Mouse (Mus musculus) spleen, postnatal 10 days (tissue): ENCODE results near the gene Ins2.

Experiments
- DNase-seq, 2 experiments: peaks; one replicate each; pipeline ENCODE4 v3.0.0; 2021 to 2022; ENCODE audit warnings: low spot score in 2 of 2

Ins2 gene

GRCm38 (mm10) chr7:142743281-142743680, at the start of gene Ins2:
Ins2 (minus strand) TSS chr7:142743381.
- DNase-seq: no peak

- no peak for DNase-seq
Observed at GRCm38 (mm10) chr7:142792650-142793275, 49.6 kb upstream of the Ins2 start.

DNA sequence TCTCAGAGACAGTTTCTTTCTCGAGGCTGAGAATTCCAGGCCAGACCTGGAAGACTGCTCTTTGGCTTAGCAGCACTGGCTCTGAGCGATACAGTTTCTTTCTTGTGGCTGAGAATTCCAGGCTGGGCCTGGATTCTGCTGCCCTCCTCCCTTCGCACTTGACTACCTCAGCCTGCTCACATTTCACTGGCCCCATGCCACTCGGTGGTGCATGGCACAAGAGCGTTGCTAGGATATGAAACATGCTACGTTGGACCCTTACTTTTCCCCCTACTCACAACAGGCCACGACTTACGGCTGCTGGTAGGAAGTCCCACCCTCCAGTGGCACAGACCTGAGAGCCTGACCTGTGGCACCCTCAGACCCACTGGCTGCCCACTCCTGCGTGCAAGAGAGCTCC, 46.5 kb upstream of the Ins2 start:
- no peak for DNase-seq

DNA sequence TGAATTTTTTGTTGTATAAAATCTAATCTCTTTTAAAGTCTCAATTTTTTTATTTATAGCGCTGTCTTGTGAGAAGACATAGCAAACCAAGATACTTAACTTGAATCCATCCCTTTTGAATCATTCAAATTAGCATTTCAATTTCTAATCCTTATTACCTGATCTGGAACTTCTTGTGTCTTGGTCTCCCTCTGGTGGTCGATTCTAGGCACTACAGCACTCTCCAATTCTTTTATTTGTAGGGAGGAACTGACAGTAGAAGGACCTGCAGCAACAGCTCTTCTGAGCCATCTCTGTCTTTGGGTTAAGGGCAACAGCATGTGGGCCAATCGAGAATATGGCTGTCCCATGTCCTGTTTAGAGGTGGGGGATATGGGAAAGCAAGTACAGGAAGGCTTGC, 5.4 kb downstream of the Ins2 start:
- peak in 1 of 2 experiments; percentile 34 for DNase-seq

DNA sequence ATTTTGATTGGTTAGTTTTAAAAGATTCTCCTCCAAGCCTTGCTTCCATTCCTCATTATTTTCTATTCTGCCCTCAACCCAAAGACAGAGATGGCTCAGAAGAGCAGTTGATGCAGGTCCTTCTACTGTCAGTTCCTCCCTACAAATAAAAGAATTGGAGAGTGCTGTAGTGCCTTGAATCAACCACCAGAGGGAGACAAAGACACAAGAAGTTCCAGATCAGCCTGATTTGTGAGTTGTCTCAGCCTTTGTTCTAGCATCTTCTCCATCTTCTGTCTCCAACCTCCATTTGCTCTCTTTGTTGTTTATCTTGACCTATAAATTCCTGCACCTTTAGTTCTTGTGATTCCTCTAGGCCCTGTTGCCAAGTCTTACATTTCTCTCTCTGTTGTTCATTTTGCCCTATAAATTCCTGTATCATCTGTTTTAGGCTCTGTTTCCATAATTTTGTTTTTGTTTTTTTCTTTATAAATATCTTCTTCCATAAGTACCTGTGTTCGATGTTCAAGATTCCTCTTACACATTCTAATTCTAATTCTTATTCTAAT, 6.2 kb downstream of the Ins2 start:
- peak in 1 of 2 experiments; percentile 39 for DNase-seq

DNA sequence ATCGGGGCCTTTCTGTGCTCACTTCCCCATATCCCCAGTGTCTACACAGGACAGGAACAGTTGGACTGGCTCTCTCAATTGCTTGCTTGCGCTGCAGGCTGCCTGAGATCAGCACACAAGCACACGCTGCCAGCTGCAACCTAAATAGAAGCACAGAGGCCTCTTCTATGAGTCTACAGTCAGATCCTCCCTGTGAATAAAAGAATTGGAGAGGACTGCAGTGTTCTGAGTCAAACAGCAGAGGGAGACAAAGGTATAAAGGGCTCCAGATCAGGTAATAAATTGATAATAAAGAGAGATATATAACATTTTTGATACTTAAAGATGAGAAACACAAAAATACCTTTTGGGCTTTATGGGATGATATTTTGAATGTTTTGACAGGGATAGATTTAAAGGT, 17.2 kb downstream of the Ins2 start:
- DNase-seq: no peak

DNA sequence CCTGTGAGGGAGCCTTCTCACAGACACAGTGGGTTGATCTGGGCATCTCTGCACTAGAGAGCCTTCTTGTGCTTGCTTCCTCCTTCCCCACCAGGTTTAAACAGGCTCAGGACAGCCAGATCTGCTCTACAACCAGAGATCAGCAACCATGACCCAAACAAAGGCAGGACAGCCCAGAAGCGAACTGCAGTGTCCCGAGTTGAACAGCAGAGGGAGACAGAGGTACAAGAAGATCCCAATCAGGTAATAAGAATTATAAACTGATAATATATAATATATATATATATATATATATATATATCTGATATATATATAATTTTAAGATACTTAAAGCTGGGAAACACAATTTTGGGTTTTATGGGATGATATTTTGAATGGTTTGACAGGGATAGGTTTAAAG, 22.5 kb downstream of the Ins2 start:
- peak in 1 of 2 experiments; percentile 44 for DNase-seq

- peak in 1 of 2 experiments; percentile 41 for DNase-seq
Observed at GRCm38 (mm10) chr7:142714783-142715498, 28.2 kb downstream of the Ins2 start.

DNA sequence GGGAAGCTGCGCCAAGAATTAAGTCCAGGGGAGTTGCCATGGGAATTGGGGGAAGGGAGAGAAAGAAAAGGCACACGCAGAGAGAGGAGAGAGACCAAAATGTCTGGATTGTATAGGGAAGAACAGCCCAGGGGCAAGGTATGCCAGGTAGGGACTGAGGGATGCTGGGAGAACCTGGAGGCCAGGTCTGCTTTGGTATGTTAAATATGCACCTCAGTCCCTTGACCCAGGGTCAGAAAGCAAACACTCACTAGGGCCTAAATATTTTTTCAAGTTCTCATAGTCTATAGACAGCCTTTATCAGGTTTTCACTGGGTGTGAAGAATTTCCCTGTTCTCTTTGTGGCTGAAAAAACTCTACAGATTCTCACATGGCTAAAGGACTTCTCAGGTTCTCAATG, 36.3 kb downstream of the Ins2 start:
- no peak for DNase-seq

DNA sequence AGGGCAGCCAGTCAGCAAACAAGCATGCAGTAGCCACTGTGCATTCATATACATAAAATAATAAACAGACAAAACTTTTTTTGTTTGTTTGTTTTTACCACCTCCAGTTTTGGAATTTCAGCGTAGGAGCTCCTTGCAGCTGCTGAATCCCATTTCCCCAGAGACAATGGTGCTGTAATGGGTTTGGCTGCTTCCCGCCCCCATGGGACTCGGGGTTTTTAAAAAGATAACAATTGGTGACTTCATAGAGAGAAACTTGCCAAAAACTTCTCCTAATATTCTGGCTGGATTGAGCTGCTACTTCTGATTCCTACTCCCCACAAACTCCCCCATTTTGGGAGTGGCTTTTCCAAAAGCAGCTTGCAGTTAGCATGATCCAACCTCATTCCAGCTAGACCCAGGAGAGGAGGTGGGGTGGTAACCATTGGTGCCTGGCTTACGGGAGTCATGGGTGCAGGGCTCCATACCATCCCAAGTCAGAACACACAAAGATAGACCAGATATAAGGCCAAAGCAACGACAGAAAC, 43.8 kb downstream of the Ins2 start:
- DNase-seq: no peak

DNA sequence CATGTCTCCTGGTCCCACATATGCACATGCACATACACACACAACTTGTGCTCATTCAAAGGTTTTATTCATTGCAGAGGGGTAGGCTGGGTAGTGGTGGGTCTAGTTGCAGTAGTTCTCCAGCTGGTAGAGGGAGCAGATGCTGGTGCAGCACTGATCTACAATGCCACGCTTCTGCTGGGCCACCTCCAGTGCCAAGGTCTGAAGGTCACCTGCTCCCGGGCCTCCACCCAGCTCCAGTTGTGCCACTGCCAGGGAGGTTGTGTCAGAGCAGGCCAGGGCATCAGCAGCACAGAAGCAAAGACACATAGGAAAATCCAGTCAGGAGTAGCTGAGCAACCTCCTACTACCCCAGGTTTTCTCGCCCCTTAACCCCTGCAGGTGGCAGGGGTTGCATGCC, 64.6 kb downstream of the Ins2 start:
- no peak for DNase-seq

- DNase-seq: peak in 1 of 2 experiments; percentile 57
Observed at GRCm38 (mm10) chr7:142675644-142676043, 67.5 kb downstream of the Ins2 start.

DNA sequence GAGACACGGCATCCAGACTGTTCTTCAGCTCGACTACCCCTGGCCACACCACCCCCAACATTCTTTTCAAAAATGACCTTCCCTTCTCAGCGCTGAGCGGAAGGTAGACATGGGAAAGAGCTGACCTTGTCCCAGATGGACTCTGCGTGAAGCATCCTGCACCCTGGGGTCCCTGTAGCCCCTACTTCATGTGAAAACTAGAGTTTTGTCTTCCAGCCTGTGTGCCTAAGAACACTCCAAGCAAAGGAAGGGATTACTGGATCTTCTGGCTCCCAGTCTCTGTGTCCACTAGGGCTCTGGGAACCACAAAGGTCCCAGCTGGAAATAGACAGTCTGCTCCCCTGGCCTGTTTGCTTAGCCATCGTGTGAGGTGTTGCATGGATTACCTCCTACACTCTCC, 68.0 kb downstream of the Ins2 start:
- DNase-seq: no peak

DNA sequence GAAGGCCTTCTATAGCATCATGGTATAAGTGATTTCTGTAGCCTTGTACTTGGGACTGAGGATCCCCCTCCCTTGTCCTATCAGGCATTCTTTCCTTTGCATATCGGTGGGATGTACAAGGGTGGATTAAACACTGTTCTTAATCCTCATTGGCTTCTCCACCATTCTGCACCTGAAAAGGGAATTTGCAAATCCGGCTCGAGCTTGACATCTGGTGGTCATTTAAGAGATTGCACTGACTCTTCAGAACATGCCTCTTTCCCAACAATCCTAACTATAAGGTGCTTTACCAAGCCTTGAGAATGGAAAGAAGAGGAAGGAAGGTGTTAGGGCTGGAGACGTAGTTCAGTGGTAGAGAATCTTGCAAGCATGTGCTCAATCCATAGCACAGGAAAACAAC, 71.1 kb downstream of the Ins2 start:
- no peak for DNase-seq

- no peak for DNase-seq
Observed at GRCm38 (mm10) chr7:142671067-142671466, 72.1 kb downstream of the Ins2 start.

DNA sequence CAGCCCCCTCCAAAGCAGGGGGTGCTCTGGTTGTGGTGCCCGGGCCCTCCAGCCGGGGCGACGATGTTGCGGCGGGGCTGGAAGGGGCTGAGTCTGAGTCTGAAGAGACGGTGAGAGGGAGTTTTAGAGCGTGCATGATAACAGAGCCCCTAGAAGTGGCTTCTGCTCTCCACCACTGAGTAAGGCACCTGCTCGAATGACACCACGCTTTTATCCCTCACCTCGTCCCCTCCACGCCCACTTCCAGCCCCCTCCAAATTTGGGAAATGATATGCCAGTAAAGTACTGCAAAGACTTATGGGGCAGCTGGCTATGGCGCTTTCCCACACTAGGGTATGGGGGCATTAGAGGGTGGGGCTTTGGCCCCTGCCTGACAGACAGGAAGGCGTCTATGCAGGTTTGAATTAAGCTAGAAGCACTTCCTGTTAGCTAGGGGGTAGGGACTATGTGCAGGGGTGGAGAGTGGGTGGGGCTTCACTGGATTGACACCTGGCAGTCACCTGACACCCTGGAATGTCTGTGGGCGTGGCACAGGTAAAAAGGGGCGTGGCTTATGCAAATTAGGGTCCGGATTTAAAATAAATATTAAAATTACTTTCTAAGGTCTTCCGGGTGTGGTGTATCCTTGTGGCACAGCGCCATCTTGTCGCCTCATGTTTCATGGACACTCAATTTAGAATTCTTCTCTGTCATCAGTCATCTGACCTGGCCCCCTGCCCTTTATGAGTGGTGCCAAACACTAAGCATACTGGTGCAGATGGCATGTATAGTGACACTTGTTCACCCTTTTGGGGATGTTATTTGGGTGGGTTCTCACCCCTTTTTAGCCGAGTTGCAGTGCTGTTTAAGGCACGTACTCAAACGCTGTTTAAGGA, 73.2 kb downstream of the Ins2 start, which contains the start of gene Gm49394:
Gene Gm49394, minus strand, starts transcription at position 192 of the 875 bp plus-strand sequence.
- no peak for DNase-seq

- DNase-seq: no peak
Observed at GRCm38 (mm10) chr7:142668328-142668727, 74.9 kb downstream of the Ins2 start.

DNA sequence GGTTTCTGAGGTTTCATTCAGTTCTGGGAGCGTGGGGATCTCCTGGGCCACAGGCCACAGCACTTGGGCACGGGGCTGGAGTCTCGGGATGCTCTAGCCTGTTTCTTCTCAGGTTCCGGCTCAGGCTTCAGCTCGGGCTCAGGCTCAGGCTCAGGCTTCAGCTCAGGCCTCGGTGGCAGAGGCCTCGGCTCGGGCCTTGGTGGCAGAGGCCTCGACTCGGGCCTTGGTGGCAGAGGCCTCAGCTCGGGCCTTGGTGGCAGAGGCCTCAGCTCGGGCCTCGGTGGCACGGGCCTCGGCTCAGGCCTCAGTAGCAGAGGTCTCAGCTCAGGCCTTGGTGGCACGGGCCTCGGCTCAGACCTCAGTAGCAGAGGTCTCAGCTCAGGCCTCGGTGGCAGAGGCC, 75.7 kb downstream of the Ins2 start:
- no peak for DNase-seq

- DNase-seq: no peak
Observed at GRCm38 (mm10) chr7:142666659-142667058, 76.5 kb downstream of the Ins2 start, which contains the start of gene Igf2. Igf2 (minus strand) TSS chr7:142666816.

GRCm38 (mm10) chr7:142666109-142666508, 77.1 kb downstream of the Ins2 start:
- no peak for DNase-seq

GRCm38 (mm10) chr7:142665364-142665763, 77.8 kb downstream of the Ins2 start:
- no peak for DNase-seq
